Mouse (Mus musculus) G1E (cell line): ENCODE data around the gene Map3k6. TPM values are rescaled to one million over a fixed set of nuclear protein-coding genes. Genes with fewer than 3 reads are reported as not detected.

ENCODE experiments used
- ATAC-seq: 2 replicates; pipeline ENCODE4 v1.8.0; 2016; ENCODE audit warnings: mild to moderate bottlenecking; ENCODE audit not compliant: insufficient number of reproducible peaks, poor library complexity, low FRiP score, severe bottlenecking; ENCODE audit errors: extremely low read depth
- DNase-seq: peaks from one replicate; pipeline ENCODE4 v3.0.0; 2012; ENCODE audit warnings: low spot score
- H3K27me3 ChIP-seq: 2 replicates; pipeline ENCODE4 v1.6.1; 2012; ENCODE audit warnings: mild to moderate bottlenecking, low read length, inconsistent platforms; ENCODE audit not compliant: insufficient read depth
- H3K36me3 ChIP-seq: replicated peaks from 2 replicates; pipeline ENCODE3; 2012; ENCODE audit warnings: mild to moderate bottlenecking, inconsistent platforms
- H3K4me1 ChIP-seq: 2 replicates; pipeline ENCODE4 v1.6.1; 2012; ENCODE audit warnings: low read depth, low read length, inconsistent platforms, mixed read lengths; ENCODE audit not compliant: insufficient read depth
- H3K4me3 ChIP-seq: 2 replicates; pipeline ENCODE4 v1.5.1; 2012; ENCODE audit warnings: low read depth, mild to moderate bottlenecking, inconsistent platforms, low read length, moderate library complexity, mixed read lengths
- H3K9me3 ChIP-seq: replicated peaks from 2 replicates; pipeline ENCODE4 v1.6.1; 2012; ENCODE audit warnings: inconsistent platforms
- CTCF ChIP-seq: IDR thresholded peaks from 2 replicates; pipeline ENCODE4 v1.5.1; 2012; ENCODE audit warnings: low read depth, low read length, inconsistent platforms, mixed read lengths
- GATA1 ChIP-seq: IDR thresholded peaks from 2 replicates; pipeline ENCODE4 v1.6.1; 2012; ENCODE audit warnings: borderline replicate concordance, low read length, inconsistent platforms, mixed read lengths
- GATA2 ChIP-seq: IDR thresholded peaks from 2 replicates; pipeline ENCODE4 v1.6.1; 2012; ENCODE audit warnings: low read depth, low read length, inconsistent platforms, borderline replicate concordance
- POLR2AphosphoS5 ChIP-seq: IDR thresholded peaks from 2 replicates; pipeline ENCODE4 v1.6.1; 2012; ENCODE audit warnings: low read depth, low read length, inconsistent platforms; ENCODE audit not compliant: insufficient replicate concordance
- TAL1 ChIP-seq: conservative IDR thresholded peaks from 2 replicates; pipeline ENCODE4 v1.6.1; 2012; ENCODE audit warnings: low read depth, low read length, inconsistent platforms, mixed read lengths
- polyA plus RNA-seq: library from polyadenylated mRNA; stranded (reverse); fragments of >175 nt; gene quantifications from 2 replicates; pipeline ENCODE4 v1.2.3, GENCODE M21; 2012
- total RNA-seq, 2 experiments: library from RNA; stranded (forward) in 1 of 2; stranded (reverse) in 1 of 2; fragments of 200-1000 nt in 1 of 2; fragments of >200 nt in 1 of 2; fragmentation: Nextera tagmentation in 1 of 2; gene quantifications; 2 replicates each; pipeline ENCODE4 v1.2.3; 2014 to 2017

Map3k6 gene
- total and polyA plus RNA-seq, 3 experiments, result 27.6 to 85.3 (median 28.4) TPM

GRCm38 (mm10) chr4:133262882-133263281 lies 22.3 kb downstream of the Map3k6 start, which contains the start of gene Sytl1:
Gene Sytl1 (minus strand): TSS chr4:133263113.
- DNase-seq, result no peak
- ATAC-seq, result no peak; the same call in 1 of the 2 replicates

GRCm38 (mm10) chr4:133263756-133264155 lies 23.1 kb downstream of the Map3k6 start:
- Histone ChIP-seq H3K4me3 (no peak overlapping the region), H3K9me3 (no peaks in the 10 kb centered on the region), H3K4me1 (peaks cover 49% of the 10 kb centered on the region), H3K36me3 (peaks cover 64% of the 10 kb centered on the region), H3K27me3 (no peaks in the 10 kb centered on the region; the same call in 1 of the 2 replicates)
- ATAC-seq (no peak), DNase-seq (no peak)
- TF ChIP-seq CTCF (no peak), TAL1 (no peak), GATA1 (no peak), POLR2AphosphoS5 (no peak), GATA2 (no peak)

More at GRCm38 (mm10) chr4:133262882-133263281, 22.3 kb downstream of the Map3k6 start, which contains the start of gene Sytl1:
- H3K27me3 ChIP-seq, result no peaks in the 10 kb centered on the region; the same call in 1 of the 2 replicates
- TF ChIP-seq CTCF (no peak), GATA2 (no peak), POLR2AphosphoS5 (no peak), GATA1 (no peak), TAL1 (no peak)
- no peaks in the 10 kb centered on the region for H3K9me3 ChIP-seq
- H3K4me1 ChIP-seq, result peaks cover 51% of the 10 kb centered on the region
- peaks cover 56% of the 10 kb centered on the region for H3K36me3 ChIP-seq
- H3K4me3 ChIP-seq, result peak within 1 kb of the TSS; percentile 29; the same call in 1 of the 2 replicates

- Histone ChIP-seq H3K27me3 (no peaks in the 10 kb centered on the region), H3K4me1 (peaks cover 52% of the 10 kb centered on the region), H3K9me3 (no peaks in the 10 kb centered on the region), H3K36me3 (peaks cover 68% of the 10 kb centered on the region), H3K4me3 (no peak overlapping the region)
- no peak for DNase-seq
- ATAC-seq, result no peak
- TF ChIP-seq CTCF, result no peak
Measured at GRCm38 (mm10) chr4:133264559-133264958, 23.9 kb downstream of the Map3k6 start.

- H3K4me1 ChIP-seq, result peaks cover 52% of the 10 kb centered on the region
Measured at GRCm38 (mm10) chr4:133265297-133265696, 24.7 kb downstream of the Map3k6 start.

GRCm38 (mm10) chr4:133265759-133266158 lies 25.1 kb downstream of the Map3k6 start:
- Histone ChIP-seq H3K9me3 (no peaks in the 10 kb centered on the region), H3K27me3 (no peaks in the 10 kb centered on the region), H3K36me3 (peaks cover 80% of the 10 kb centered on the region), H3K4me1 (peaks cover 50% of the 10 kb centered on the region), H3K4me3 (no peak overlapping the region)
- TF ChIP-seq CTCF, result no peak
- no peak for TF ChIP-seq POLR2AphosphoS5
- no peak for TF ChIP-seq TAL1
- no peak for TF ChIP-seq GATA1
- no peak for TF ChIP-seq GATA2
- ATAC-seq (no peak), DNase-seq (no peak)

More at GRCm38 (mm10) chr4:133265297-133265696, 24.7 kb downstream of the Map3k6 start:
- ATAC-seq (no peak), DNase-seq (no peak)
- Histone ChIP-seq H3K36me3 (peaks cover 75% of the 10 kb centered on the region), H3K27me3 (no peaks in the 10 kb centered on the region), H3K9me3 (no peaks in the 10 kb centered on the region), H3K4me3 (no peak overlapping the region)
- TF ChIP-seq GATA2 (no peak), POLR2AphosphoS5 (no peak), GATA1 (no peak), CTCF (no peak), TAL1 (no peak)

- Histone ChIP-seq H3K27me3 (no peaks in the 10 kb centered on the region), H3K36me3 (peaks cover 85% of the 10 kb centered on the region), H3K4me3 (no peak overlapping the region), H3K9me3 (no peaks in the 10 kb centered on the region), H3K4me1 (peaks cover 44% of the 10 kb centered on the region)
- no peak for TF ChIP-seq GATA2
- TF ChIP-seq CTCF, result no peak
- no peak for TF ChIP-seq POLR2AphosphoS5
- no peak for DNase-seq
- ATAC-seq, result no peak
Measured at GRCm38 (mm10) chr4:133266248-133266880, 25.7 kb downstream of the Map3k6 start.

- Histone ChIP-seq H3K4me3 (no peak overlapping the region), H3K36me3 (peaks cover 93% of the 10 kb centered on the region), H3K4me1 (peaks cover 19% of the 10 kb centered on the region), H3K27me3 (no peaks in the 10 kb centered on the region), H3K9me3 (no peaks in the 10 kb centered on the region)
- no peak for ATAC-seq
- DNase-seq, result no peak
- TF ChIP-seq GATA2, result no peak
- TF ChIP-seq GATA1, result no peak
- no peak for TF ChIP-seq POLR2AphosphoS5
- TF ChIP-seq TAL1, result no peak
- TF ChIP-seq CTCF, result no peak
Measured at GRCm38 (mm10) chr4:133268931-133269330, 28.3 kb downstream of the Map3k6 start.
